Mouse (Mus musculus) megakaryocyte progenitor cell, adult 5-6 weeks (primary cell): Measurements from ENCODE around the gene Tex11. TPM values are rescaled to one million over a fixed set of nuclear protein-coding genes. Genes with fewer than 3 reads are reported as not detected.

ENCODE experiments used
- total RNA-seq, 2 experiments: library from RNA; stranded (forward) in 1 of 2; stranded (reverse) in 1 of 2; fragments of 157-497, 149-512 nt in 1 of 2; fragments of 200-1000 nt in 1 of 2; gene quantifications; 2 replicates each; pipeline versions ENCODE4 v1.2.3 to v1.2.4; 2015 to 2017

The Tex11 gene
- total RNA-seq, 2 experiments from 2014 or later = 0.12 to 1.2 TPM

Other genes starting within 250 kb of the Tex11 start
- 0.27 TPM in 1 of 2 replicates, not detected in the other for gene Slc7a3, start 26.4 kb upstream of the Tex11 start, total RNA-seq (2015)
- 0.41 TPM in 1 of 2 replicates, not detected in the other for gene Slc7a3, start 26.4 kb upstream of the Tex11 start, total RNA-seq (2017)
- 39.8 and 40.7 TPM in 2 replicates for gene Snx12, start 162.9 kb upstream of the Tex11 start, total RNA-seq (2015)
- gene Snx12, start 162.9 kb upstream of the Tex11 start, total RNA-seq (2017) = 50.9 and 56.9 TPM in 2 replicates
- gene Foxo4, start 194.9 kb upstream of the Tex11 start, total RNA-seq (2015) = 5.8 and 6.0 TPM in 2 replicates
- gene Foxo4, start 194.9 kb upstream of the Tex11 start, total RNA-seq (2017) = 16.3 and 17.1 TPM in 2 replicates
- 1.0 TPM in 1 of 2 replicates, not detected in the other for gene Gm614, start 204.3 kb upstream of the Tex11 start, total RNA-seq (2015)
- gene Gm614, start 204.3 kb upstream of the Tex11 start, total RNA-seq (2017) = 0.91 TPM in 1 of 2 replicates, not detected in the other
- gene Il2rg, start 208.6 kb upstream of the Tex11 start, total RNA-seq (2015) = 33.6 and 40.5 TPM in 2 replicates
- 19.2 and 28.9 TPM in 2 replicates for gene Il2rg, start 208.6 kb upstream of the Tex11 start, total RNA-seq (2017)
- gene Gm20489, start 209.4 kb upstream of the Tex11 start, total RNA-seq (2015) = not detected in 2 replicates
- gene Gm20489, start 209.4 kb upstream of the Tex11 start, total RNA-seq (2017) = not detected in 2 replicates
- 54.0 and 64.0 TPM in 2 replicates for gene Med12, start 214.4 kb upstream of the Tex11 start, total RNA-seq (2015)
- 29.2 and 31.6 TPM in 2 replicates for gene Med12, start 214.4 kb upstream of the Tex11 start, total RNA-seq (2017)
- not detected in 2 replicates for gene Nlgn3, start 239.5 kb upstream of the Tex11 start, total RNA-seq (2015)
- gene Nlgn3, start 239.5 kb upstream of the Tex11 start, total RNA-seq (2017) = 0.24 TPM in 1 of 2 replicates, not detected in the other